Mouse (Mus musculus): ENCODE measurements around the gene Arid1b. TPM values are rescaled to one million over a fixed set of nuclear protein-coding genes. Genes with fewer than 3 reads are reported as not detected.
A peak's percentile ranks its signal among the peaks of the same experiment; 100 is the strongest.

Arid1b gene
- polyA plus RNA-seq, 1 experiment from 2014 or later, result 12.9 TPM

DNA sequence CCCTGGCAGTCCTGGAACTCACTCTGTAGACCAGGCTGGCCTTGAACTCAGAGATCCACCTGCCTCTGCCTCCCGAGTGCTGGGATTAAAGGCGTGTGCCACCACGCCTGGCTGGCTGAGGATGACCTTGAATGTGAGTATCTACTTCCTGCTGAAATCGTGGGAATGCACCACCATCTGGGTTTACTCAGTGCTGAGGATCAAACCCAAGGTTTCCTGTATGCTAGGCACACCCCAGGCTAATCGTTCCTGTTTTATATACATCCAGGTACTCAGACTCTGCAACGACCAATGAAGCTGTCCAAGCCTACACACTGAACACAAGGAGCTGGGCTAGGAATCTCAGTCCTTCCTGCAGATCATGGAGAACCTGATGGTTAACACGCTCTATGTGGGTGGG is 9.4 kb upstream of the Arid1b start:
- Histone ChIP-seq H3K4me2 (ENCODE audit: low read depth, low read length) (no peak overlapping the region), H3K4me1 (ENCODE audit: control insufficient read depth, insufficient read depth, low read length) (no peaks in the 10 kb centered on the region), H3K4me3 (ENCODE audit: low read depth, low read length) (no peak overlapping the region), H3K9ac (replicated peaks; ENCODE audit: low read length) (no peak overlapping the region), H3K27me3 (ENCODE audit: control insufficient read depth, insufficient read depth, low read length) (no peaks in the 10 kb centered on the region), H3K9me3 (replicated peaks; ENCODE audit: control insufficient read depth, low read length) (no peaks in the 10 kb centered on the region), H3K27ac (replicated peaks; ENCODE audit: low read depth, low read length) (no peak overlapping the region), H3K36me3 (replicated peaks; ENCODE audit: control insufficient read depth, insufficient read depth, low read depth, low read length) (no peaks in the 10 kb centered on the region)
- 79% methylated on average over 7 of the region's 7 CpGs for WGBS
- DNase-seq (ENCODE audit: low spot score) (no peak), ATAC-seq (replicated peaks; ENCODE audit: insufficient number of reproducible peaks, low FRiP score, low TSS enrichment, low read depth) (no peak)

DNA sequence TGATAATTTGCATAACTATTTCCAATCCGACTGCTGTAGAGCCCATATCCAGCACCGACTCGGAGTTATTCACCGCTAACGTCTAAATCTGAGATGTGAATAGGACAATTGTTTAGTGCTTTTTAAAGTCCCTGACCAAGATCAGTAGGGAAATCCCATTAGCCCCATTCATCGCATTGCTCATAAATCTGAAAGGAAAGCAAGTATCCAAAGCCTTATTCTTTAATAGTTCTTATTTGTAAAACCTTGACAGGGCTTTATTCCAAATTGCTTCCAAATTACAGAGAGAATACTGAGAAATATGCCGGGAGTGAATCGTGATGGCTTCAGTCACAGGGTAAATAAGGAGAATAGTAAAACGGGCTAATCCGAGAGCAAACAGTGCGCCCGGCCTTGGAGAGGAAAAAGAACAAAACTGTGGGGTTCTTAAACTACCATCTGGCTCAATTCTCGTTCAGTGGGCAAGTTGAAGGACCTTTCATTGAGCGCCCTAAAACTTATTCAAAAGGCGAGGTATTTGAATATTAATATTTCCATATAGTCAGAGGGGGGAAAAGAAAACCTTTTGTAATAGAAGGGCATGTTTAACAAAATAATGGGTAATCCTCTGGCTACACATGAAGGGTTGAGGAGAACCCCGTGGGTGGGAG is 3.1 kb upstream of the Arid1b start:
- WGBS, result 64% methylated on average over 16 of the region's 16 CpGs
- no peak overlapping the region for H3K4me3 ChIP-seq (ENCODE audit: low read depth, low read length)
- H3K4me2 ChIP-seq (ENCODE audit: low read depth, low read length), result no peak overlapping the region
- H3K9me3 ChIP-seq (replicated peaks; ENCODE audit: control insufficient read depth, low read length), result no peaks in the 10 kb centered on the region
- ATAC-seq (replicated peaks; ENCODE audit: insufficient number of reproducible peaks, low FRiP score, low TSS enrichment, low read depth), result no peak
- H3K9ac ChIP-seq (replicated peaks; ENCODE audit: low read length), result no peak overlapping the region
- no peaks in the 10 kb centered on the region for H3K36me3 ChIP-seq (replicated peaks; ENCODE audit: control insufficient read depth, insufficient read depth, low read depth, low read length)
- no peaks in the 10 kb centered on the region for H3K27me3 ChIP-seq (ENCODE audit: control insufficient read depth, insufficient read depth, low read length)
- H3K4me1 ChIP-seq (ENCODE audit: control insufficient read depth, insufficient read depth, low read length), result no peaks in the 10 kb centered on the region
- no peak overlapping the region for H3K27ac ChIP-seq (replicated peaks; ENCODE audit: low read depth, low read length)
- DNase-seq (ENCODE audit: low spot score), result no peak

DNA sequence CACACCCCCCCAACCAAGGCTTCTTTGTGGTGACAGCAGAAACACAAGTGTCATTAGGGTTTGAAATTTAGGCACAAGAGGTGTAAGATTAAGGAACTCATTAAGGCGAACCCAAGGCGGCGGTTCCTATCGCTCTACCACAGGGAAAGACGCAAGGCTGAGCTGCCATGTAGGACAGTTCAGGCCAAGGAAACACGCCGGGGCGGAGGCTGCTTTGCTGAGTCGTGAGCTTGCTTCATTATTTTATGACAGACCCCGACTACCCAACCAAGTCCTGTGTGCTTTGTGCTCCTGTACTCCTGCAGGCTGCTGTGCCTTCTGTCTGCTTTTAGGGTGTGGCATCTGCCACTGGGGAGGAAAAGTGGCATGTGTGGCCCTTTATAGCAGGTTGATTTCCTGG is 2.5 kb upstream of the Arid1b start:
- no peaks in the 10 kb centered on the region for H3K27me3 ChIP-seq (ENCODE audit: control insufficient read depth, insufficient read depth, low read length)
- WGBS, result 85% methylated on average over 10 of the region's 10 CpGs
- no peak overlapping the region for H3K4me2 ChIP-seq (ENCODE audit: low read depth, low read length)
- H3K36me3 ChIP-seq (replicated peaks; ENCODE audit: control insufficient read depth, insufficient read depth, low read depth, low read length), result no peaks in the 10 kb centered on the region
- H3K27ac ChIP-seq (replicated peaks; ENCODE audit: low read depth, low read length), result no peak overlapping the region
- DNase-seq (ENCODE audit: low spot score) (no peak), ATAC-seq (replicated peaks; ENCODE audit: insufficient number of reproducible peaks, low FRiP score, low TSS enrichment, low read depth) (no peak)
- H3K9me3 ChIP-seq (replicated peaks; ENCODE audit: control insufficient read depth, low read length), result no peaks in the 10 kb centered on the region
- H3K4me3 ChIP-seq (ENCODE audit: low read depth, low read length), result no peak overlapping the region
- no peaks in the 10 kb centered on the region for H3K4me1 ChIP-seq (ENCODE audit: control insufficient read depth, insufficient read depth, low read length)
- no peak overlapping the region for H3K9ac ChIP-seq (replicated peaks; ENCODE audit: low read length)

DNA sequence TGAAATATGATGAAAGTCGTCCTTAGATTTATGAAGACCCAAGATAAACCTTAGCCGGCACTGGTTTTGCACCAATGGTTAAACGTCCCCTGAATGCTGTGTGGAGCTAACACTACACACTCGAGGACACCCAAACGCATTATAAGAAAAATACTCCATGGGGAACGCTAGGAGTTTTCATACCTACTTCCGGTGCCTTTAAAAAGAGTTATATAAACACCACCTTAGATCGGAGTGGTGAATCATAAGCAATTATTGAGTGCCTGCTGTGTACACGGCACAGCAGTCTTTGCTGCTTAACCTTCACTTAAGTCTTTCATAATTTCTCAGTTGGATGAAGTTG is 664 bp upstream of the Arid1b start:
- H3K4me1 ChIP-seq (ENCODE audit: control insufficient read depth, insufficient read depth, low read length), result no peaks in the 10 kb centered on the region
- H3K27me3 ChIP-seq (ENCODE audit: control insufficient read depth, insufficient read depth, low read length), result no peaks in the 10 kb centered on the region
- peak overlapping the region; percentile 98 for H3K4me3 ChIP-seq (ENCODE audit: low read depth, low read length)
- H3K9ac ChIP-seq (replicated peaks; ENCODE audit: low read length), result peak overlapping the region; percentile 100
- no peaks in the 10 kb centered on the region for H3K36me3 ChIP-seq (replicated peaks; ENCODE audit: control insufficient read depth, insufficient read depth, low read depth, low read length)
- no peak for DNase-seq (ENCODE audit: low spot score)
- WGBS, result 8% methylated on average over 9 of the region's 9 CpGs
- peak overlapping the region; percentile 61 for H3K4me2 ChIP-seq (ENCODE audit: low read depth, low read length)
- peak overlapping the region; percentile 100 for H3K27ac ChIP-seq (replicated peaks; ENCODE audit: low read depth, low read length)
- H3K9me3 ChIP-seq (replicated peaks; ENCODE audit: control insufficient read depth, low read length), result no peaks in the 10 kb centered on the region
- ATAC-seq (replicated peaks; ENCODE audit: insufficient number of reproducible peaks, low FRiP score, low TSS enrichment, low read depth), result no peak

DNA sequence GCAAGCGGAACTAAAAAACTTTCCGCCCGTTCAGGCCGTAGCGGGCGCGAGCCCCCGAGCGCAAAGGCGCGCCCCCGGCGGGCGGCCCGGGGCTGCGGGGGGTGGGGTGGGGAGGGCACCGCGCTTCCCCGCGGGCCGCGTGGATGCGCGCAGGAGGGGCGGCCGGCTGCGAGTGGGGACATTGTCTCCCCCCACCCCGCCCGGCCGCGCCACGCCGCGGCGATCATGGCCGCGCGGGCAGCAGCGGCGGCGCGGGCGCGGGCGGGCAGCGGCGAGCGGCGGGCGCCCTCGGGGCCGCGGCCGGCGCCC is 326 bp downstream of the Arid1b start:
- Histone ChIP-seq H3K27me3 (ENCODE audit: control insufficient read depth, insufficient read depth, low read length) (no peaks in the 10 kb centered on the region), H3K27ac (replicated peaks; ENCODE audit: low read depth, low read length) (peak overlapping the region; percentile 100), H3K4me3 (ENCODE audit: low read depth, low read length) (peak overlapping the region; percentile 98), H3K4me1 (ENCODE audit: control insufficient read depth, insufficient read depth, low read length) (no peaks in the 10 kb centered on the region), H3K4me2 (ENCODE audit: low read depth, low read length) (peak overlapping the region; percentile 61), H3K9me3 (replicated peaks; ENCODE audit: control insufficient read depth, low read length) (no peaks in the 10 kb centered on the region), H3K36me3 (replicated peaks; ENCODE audit: control insufficient read depth, insufficient read depth, low read depth, low read length) (no peaks in the 10 kb centered on the region), H3K9ac (replicated peaks; ENCODE audit: low read length) (peak overlapping the region; percentile 100)
- 1% methylated on average over 28 of the region's 55 CpGs for WGBS
- DNase-seq (ENCODE audit: low spot score) (no peak), ATAC-seq (replicated peaks; ENCODE audit: insufficient number of reproducible peaks, low FRiP score, low TSS enrichment, low read depth) (no peak)

DNA sequence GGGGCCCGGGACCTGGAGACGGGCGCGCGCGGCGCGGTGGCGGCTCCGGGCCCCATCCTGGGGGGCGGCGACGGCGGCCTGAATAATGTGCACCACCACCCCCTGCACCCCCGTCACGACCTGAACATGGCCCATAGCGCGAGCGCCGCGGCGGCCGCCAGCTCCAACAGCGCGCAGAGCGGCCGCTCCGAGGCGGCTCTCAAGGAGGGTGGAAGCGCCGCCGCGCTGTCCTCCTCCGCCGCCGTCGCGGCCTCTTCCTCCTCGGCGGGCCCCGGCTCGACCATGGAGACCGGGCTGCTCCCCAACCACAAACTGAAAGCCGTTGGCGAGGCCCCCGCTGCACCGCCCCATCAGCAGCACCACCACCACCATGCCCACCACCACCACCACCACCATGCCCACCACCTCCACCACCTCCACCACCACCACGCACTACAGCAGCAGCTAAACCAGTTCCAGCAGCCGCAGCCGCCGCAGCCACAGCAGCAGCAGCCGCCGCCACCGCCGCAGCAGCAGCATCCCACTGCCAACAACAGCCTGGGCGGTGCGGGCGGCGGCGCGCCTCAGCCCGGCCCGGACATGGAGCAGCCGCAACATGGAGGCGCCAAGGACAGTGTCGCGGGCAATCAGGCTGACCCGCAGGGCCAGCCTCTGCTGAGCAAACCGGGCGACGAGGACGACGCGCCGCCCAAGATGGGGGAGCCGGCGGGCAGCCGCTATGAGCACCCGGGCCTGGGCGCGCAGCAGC is 855 bp downstream of the Arid1b start:
- WGBS, result 0% methylated on average over 45 of the region's 81 CpGs

DNA sequence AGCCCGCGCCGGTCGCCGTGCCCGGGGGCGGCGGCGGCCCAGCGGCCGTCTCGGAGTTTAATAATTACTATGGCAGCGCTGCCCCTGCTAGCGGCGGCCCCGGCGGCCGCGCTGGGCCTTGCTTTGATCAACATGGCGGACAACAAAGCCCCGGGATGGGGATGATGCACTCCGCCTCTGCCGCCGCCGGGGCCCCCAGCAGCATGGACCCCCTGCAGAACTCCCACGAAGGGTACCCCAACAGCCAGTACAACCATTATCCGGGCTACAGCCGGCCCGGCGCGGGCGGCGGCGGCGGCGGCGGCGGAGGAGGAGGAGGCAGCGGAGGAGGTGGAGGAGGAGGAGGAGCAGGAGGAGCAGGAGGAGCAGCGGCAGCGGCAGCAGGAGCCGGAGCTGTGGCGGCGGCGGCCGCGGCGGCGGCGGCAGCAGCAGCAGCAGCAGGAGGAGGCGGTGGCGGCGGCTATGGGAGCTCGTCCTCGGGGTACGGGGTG is 1.5 kb downstream of the Arid1b start:
- Histone ChIP-seq H3K4me3 (ENCODE audit: low read depth, low read length) (peak overlapping the region; percentile 98), H3K9ac (replicated peaks; ENCODE audit: low read length) (peak overlapping the region; percentile 100), H3K27ac (replicated peaks; ENCODE audit: low read depth, low read length) (peak overlapping the region; percentile 100), H3K4me2 (ENCODE audit: low read depth, low read length) (peak overlapping the region; percentile 61), H3K9me3 (replicated peaks; ENCODE audit: control insufficient read depth, low read length) (no peaks in the 10 kb centered on the region), H3K27me3 (ENCODE audit: control insufficient read depth, insufficient read depth, low read length) (no peaks in the 10 kb centered on the region), H3K36me3 (replicated peaks; ENCODE audit: control insufficient read depth, insufficient read depth, low read depth, low read length) (no peaks in the 10 kb centered on the region), H3K4me1 (ENCODE audit: control insufficient read depth, insufficient read depth, low read length) (no peaks in the 10 kb centered on the region)
- DNase-seq (ENCODE audit: low spot score) (peak; percentile 69), ATAC-seq (replicated peaks; ENCODE audit: insufficient number of reproducible peaks, low FRiP score, low TSS enrichment, low read depth) (peak; percentile 29; the same call in 1 of the 2 replicates)
- 0% methylated on average over 38 of the region's 56 CpGs for WGBS

More for the DNA sequence above, 855 bp downstream of the Arid1b start:
- Histone ChIP-seq H3K27ac (replicated peaks; ENCODE audit: low read depth, low read length) (peak overlapping the region; percentile 100), H3K4me3 (ENCODE audit: low read depth, low read length) (peak overlapping the region; percentile 98), H3K9ac (replicated peaks; ENCODE audit: low read length) (peak overlapping the region; percentile 100), H3K4me1 (ENCODE audit: control insufficient read depth, insufficient read depth, low read length) (no peaks in the 10 kb centered on the region), H3K36me3 (replicated peaks; ENCODE audit: control insufficient read depth, insufficient read depth, low read depth, low read length) (no peaks in the 10 kb centered on the region), H3K27me3 (ENCODE audit: control insufficient read depth, insufficient read depth, low read length) (no peaks in the 10 kb centered on the region), H3K4me2 (ENCODE audit: low read depth, low read length) (peak overlapping the region; percentile 61), H3K9me3 (replicated peaks; ENCODE audit: control insufficient read depth, low read length) (no peaks in the 10 kb centered on the region)
- DNase-seq (ENCODE audit: low spot score) (peak; percentile 66), ATAC-seq (replicated peaks; ENCODE audit: insufficient number of reproducible peaks, low FRiP score, low TSS enrichment, low read depth) (peak; percentile 70; the same call in 1 of the 2 replicates)

DNA sequence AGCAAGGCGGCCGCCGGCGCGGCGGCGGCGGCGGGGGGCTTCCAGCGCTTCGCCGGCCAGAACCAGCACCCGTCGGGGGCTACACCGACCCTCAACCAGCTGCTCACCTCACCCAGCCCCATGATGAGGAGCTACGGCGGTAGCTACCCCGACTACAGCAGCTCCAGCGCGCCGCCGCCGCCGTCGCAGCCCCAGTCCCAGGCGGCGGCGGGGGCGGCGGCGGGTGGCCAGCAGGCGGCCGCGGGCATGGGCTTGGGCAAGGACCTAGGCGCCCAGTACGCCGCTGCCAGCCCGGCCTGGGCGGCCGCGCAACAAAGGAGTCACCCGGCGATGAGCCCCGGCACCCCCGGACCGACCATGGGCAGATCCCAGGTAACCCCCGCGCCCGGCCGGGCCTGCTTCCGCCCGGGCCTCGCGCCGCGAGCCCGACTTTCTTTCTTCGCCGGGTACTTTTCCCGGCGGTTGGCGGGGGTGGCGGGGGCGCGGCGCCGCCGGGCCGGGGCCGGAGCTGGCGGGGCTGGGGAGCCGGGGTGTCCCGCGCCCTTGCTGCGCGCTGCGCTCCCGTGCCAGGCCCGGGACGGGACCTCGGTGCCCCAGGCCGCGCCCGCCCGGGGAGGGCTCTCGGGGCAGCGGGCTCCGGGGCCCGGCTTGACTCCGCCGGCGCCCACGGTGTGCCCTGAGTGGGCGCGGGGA is 2.1 kb downstream of the Arid1b start:
- peak overlapping the region; percentile 100 for H3K9ac ChIP-seq (replicated peaks; ENCODE audit: low read length)
- peak overlapping the region; percentile 61 for H3K4me2 ChIP-seq (ENCODE audit: low read depth, low read length)
- DNase-seq (ENCODE audit: low spot score), result peak; percentile 40
- peak; percentile 40 for ATAC-seq (replicated peaks; ENCODE audit: insufficient number of reproducible peaks, low FRiP score, low TSS enrichment, low read depth)
- H3K36me3 ChIP-seq (replicated peaks; ENCODE audit: control insufficient read depth, insufficient read depth, low read depth, low read length), result no peaks in the 10 kb centered on the region
- peak overlapping the region; percentile 98 for H3K4me3 ChIP-seq (ENCODE audit: low read depth, low read length)
- H3K4me1 ChIP-seq (ENCODE audit: control insufficient read depth, insufficient read depth, low read length), result 0 out of 2 replicates have a peak, but pooled peaks cover 4% of the 10 kb centered on the region
- no peaks in the 10 kb centered on the region for H3K27me3 ChIP-seq (ENCODE audit: control insufficient read depth, insufficient read depth, low read length)
- peak overlapping the region; percentile 100 for H3K27ac ChIP-seq (replicated peaks; ENCODE audit: low read depth, low read length)
- H3K9me3 ChIP-seq (replicated peaks; ENCODE audit: control insufficient read depth, low read length), result no peaks in the 10 kb centered on the region
- WGBS, result under 1% methylated on average over 67 of the region's 95 CpGs
